Mouse (Mus musculus): ENCODE measurements around the gene Trex2. TPM values are rescaled to one million over a fixed set of nuclear protein-coding genes. Genes with fewer than 3 reads are reported as not detected.
"Not testable (repeated sequence)": the region's sequence is repeated elsewhere in the genome, so short reads cannot be mapped to it uniquely, and the experiment has no call there.

The Trex2 gene
- polyA plus RNA-seq, 1 experiment: not detected

- TF ChIP-seq POLR2A (IDR thresholded peaks at IDR 0.05; ENCODE audit: control insufficient read depth, low read depth, low read length) (no peak), CTCF (IDR thresholded peaks at IDR 0.05; ENCODE audit: control insufficient read depth, insufficient read depth, insufficient replicate concordance, low read depth, low read length) (no peak)
- Histone ChIP-seq H3K27me3 (ENCODE audit: control insufficient read depth, insufficient read depth, low read length) (no peaks in the 10 kb centered on the region), H3K4me1 (ENCODE audit: control insufficient read depth, insufficient read depth, low read length) (no peaks in the 10 kb centered on the region)
Observed at GRCm38 (mm10) chrX:73430036-73430435, 5.1 kb downstream of the Trex2 start.

DNA sequence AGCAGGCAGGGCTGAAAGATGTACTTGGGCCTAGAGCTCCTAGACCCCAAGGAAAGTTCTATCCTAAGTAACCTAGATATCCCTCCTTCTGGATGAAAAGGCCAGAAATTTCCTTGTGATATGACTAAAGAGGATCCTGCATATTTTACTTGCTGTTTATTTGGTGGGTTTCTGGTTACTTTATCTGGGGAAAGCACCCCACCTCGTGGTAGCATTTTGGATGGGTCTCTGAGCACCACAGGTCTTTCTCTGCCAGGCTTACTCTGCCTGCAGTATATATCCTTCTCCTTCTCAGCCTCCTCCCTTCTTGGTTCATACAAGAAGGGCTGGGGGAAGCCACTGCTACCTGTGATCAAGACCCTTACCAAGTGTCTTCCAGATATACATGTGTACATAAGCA lies 22.4 kb downstream of the Trex2 start:
- H3K4me1 ChIP-seq (ENCODE audit: control insufficient read depth, insufficient read depth, low read length): no peaks in the 10 kb centered on the region
- H3K27me3 ChIP-seq (ENCODE audit: control insufficient read depth, insufficient read depth, low read length): no peaks in the 10 kb centered on the region
- H3K27ac ChIP-seq (ENCODE audit: control insufficient read depth, insufficient read depth, low read depth, low read length): no peak overlapping the region
- no peak for TF ChIP-seq POLR2A (IDR thresholded peaks at IDR 0.05; ENCODE audit: control insufficient read depth, low read depth, low read length)
- no peak for TF ChIP-seq CTCF (IDR thresholded peaks at IDR 0.05; ENCODE audit: control insufficient read depth, insufficient read depth, insufficient replicate concordance, low read depth, low read length)
- no peaks in the 10 kb centered on the region for H3K36me3 ChIP-seq (ENCODE audit: control insufficient read depth, insufficient read depth, low read length)
- no peak overlapping the region for H3K4me3 ChIP-seq (ENCODE audit: control insufficient read depth, low read depth, low read length)

More at GRCm38 (mm10) chrX:73430036-73430435, 5.1 kb downstream of the Trex2 start:
- H3K36me3 ChIP-seq (ENCODE audit: control insufficient read depth, insufficient read depth, low read length): no peaks in the 10 kb centered on the region
- H3K4me3 ChIP-seq (ENCODE audit: control insufficient read depth, low read depth, low read length): no peak overlapping the region
- H3K27ac ChIP-seq (ENCODE audit: control insufficient read depth, insufficient read depth, low read depth, low read length): no peak overlapping the region

GRCm38 (mm10) chrX:73410880-73411517 lies 24.1 kb downstream of the Trex2 start, which contains the start of gene Zfp92:
Gene Zfp92 (plus strand): TSS chrX:73411096.
- no peak within 1 kb of the TSS for H3K27ac ChIP-seq (ENCODE audit: control insufficient read depth, insufficient read depth, low read depth, low read length)
- peak within 1 kb of the TSS; percentile 14; the same call in 1 of the 2 replicates for H3K4me3 ChIP-seq (ENCODE audit: control insufficient read depth, low read depth, low read length)
- no peaks in the 10 kb centered on the region for H3K36me3 ChIP-seq (ENCODE audit: control insufficient read depth, insufficient read depth, low read length)
- no peaks in the 10 kb centered on the region for H3K4me1 ChIP-seq (ENCODE audit: control insufficient read depth, insufficient read depth, low read length)
- TF ChIP-seq POLR2A (IDR thresholded peaks at IDR 0.05; ENCODE audit: control insufficient read depth, low read depth, low read length): no peak
- TF ChIP-seq CTCF (IDR thresholded peaks at IDR 0.05; ENCODE audit: control insufficient read depth, insufficient read depth, insufficient replicate concordance, low read depth, low read length): no peak
- no peaks in the 10 kb centered on the region for H3K27me3 ChIP-seq (ENCODE audit: control insufficient read depth, insufficient read depth, low read length)

DNA sequence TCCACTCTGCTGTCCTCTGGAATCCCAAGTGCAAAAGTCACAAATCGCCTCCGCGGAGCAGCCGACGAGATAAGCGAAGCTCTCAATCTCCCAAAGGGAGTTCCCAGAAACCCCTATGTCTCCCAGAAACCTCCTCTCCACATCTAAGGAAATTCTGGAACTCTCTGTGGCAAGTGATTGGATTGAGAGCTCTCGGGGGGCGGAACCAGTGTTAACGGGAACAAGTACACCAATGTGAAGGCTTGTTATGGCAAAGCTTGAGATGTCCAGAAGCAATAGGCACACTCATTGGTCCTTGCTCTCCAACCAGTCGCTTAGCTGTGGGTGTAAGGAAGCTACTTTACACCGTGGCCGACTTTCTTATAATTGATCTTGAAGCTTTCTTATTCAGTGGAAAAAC lies 33.5 kb downstream of the Trex2 start:
- no peaks in the 10 kb centered on the region for H3K36me3 ChIP-seq (ENCODE audit: control insufficient read depth, insufficient read depth, low read length)
- TF ChIP-seq POLR2A (IDR thresholded peaks at IDR 0.05; ENCODE audit: control insufficient read depth, low read depth, low read length) (no peak), CTCF (IDR thresholded peaks at IDR 0.05; ENCODE audit: control insufficient read depth, insufficient read depth, insufficient replicate concordance, low read depth, low read length) (no peak)
- peak overlapping the region; percentile 91 for H3K4me3 ChIP-seq (ENCODE audit: control insufficient read depth, low read depth, low read length)
- peak overlapping the region; percentile 96 for H3K27ac ChIP-seq (ENCODE audit: control insufficient read depth, insufficient read depth, low read depth, low read length)
- no peaks in the 10 kb centered on the region for H3K27me3 ChIP-seq (ENCODE audit: control insufficient read depth, insufficient read depth, low read length)
- H3K4me1 ChIP-seq (ENCODE audit: control insufficient read depth, insufficient read depth, low read length): peaks cover 4% of the 10 kb centered on the region; the same call in 1 of the 2 replicates

GRCm38 (mm10) chrX:73400951-73401350 lies 34.2 kb downstream of the Trex2 start:
- peaks cover 4% of the 10 kb centered on the region; the same call in 1 of the 2 replicates for H3K4me1 ChIP-seq (ENCODE audit: control insufficient read depth, insufficient read depth, low read length)
- H3K27me3 ChIP-seq (ENCODE audit: control insufficient read depth, insufficient read depth, low read length): no peaks in the 10 kb centered on the region
- peak overlapping the region; percentile 91 for H3K4me3 ChIP-seq (ENCODE audit: control insufficient read depth, low read depth, low read length)
- H3K27ac ChIP-seq (ENCODE audit: control insufficient read depth, insufficient read depth, low read depth, low read length): peak overlapping the region; percentile 96
- H3K36me3 ChIP-seq (ENCODE audit: control insufficient read depth, insufficient read depth, low read length): no peaks in the 10 kb centered on the region
- TF ChIP-seq POLR2A (IDR thresholded peaks at IDR 0.05; ENCODE audit: control insufficient read depth, low read depth, low read length) (peak; percentile 40; the same call in 1 of the 2 replicates), CTCF (IDR thresholded peaks at IDR 0.05; ENCODE audit: control insufficient read depth, insufficient read depth, insufficient replicate concordance, low read depth, low read length) (no peak)

DNA sequence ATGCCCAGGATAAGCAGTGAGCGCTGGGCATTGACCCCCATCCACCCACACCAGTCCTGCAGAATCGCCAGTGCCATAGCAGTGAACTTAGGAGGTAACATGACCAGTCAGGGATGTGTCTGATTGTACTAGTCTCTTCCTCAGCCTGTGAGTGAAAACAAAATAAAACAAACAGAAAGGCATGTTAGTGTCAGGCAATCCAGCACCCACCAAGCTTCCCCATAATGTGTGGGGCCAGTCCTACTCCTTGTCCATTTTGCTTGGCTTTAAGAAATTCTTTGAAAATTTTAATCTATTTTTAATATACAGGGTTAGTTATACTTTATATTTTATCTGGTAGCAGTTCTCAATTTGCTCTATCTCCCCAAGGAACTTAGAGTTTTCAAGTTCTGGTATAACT lies 36.5 kb downstream of the Trex2 start, which contains the start of gene Gm18336:
Gene Gm18336 (minus strand): TSS at position 101 of the 400 bp plus-strand sequence.
- not testable (repeated sequence) for H3K36me3 ChIP-seq (ENCODE audit: control insufficient read depth, insufficient read depth, low read length); H3K4me1 ChIP-seq (ENCODE audit: control insufficient read depth, insufficient read depth, low read length); H3K4me3 ChIP-seq (ENCODE audit: control insufficient read depth, low read depth, low read length); H3K27me3 ChIP-seq (ENCODE audit: control insufficient read depth, insufficient read depth, low read length); H3K27ac ChIP-seq (ENCODE audit: control insufficient read depth, insufficient read depth, low read depth, low read length)

DNA sequence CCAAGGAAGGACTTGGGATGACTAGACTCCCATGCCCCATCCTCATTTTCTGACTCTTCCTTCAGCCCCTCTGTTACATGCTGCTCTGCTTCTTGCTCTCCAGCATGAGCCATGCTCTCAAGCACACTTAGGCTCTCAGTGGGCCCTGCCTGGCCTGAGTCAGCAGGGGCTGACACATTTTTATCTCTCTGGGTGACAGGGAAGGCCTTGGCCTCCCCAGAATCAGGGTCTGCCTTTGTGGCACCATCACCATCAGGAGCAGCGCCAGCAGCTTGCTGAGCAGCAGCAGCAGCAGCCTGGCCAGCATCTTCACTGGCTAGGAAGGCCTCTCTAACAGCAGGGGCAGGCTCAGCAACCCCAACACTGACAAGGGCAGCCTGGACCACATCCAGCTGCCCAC lies 38.7 kb downstream of the Trex2 start:
- Histone ChIP-seq H3K4me1 (ENCODE audit: control insufficient read depth, insufficient read depth, low read length) (peaks cover 4% of the 10 kb centered on the region; the same call in 1 of the 2 replicates), H3K36me3 (ENCODE audit: control insufficient read depth, insufficient read depth, low read length) (no peaks in the 10 kb centered on the region), H3K27ac (ENCODE audit: control insufficient read depth, insufficient read depth, low read depth, low read length) (no peak overlapping the region), H3K4me3 (ENCODE audit: control insufficient read depth, low read depth, low read length) (no peak overlapping the region), H3K27me3 (ENCODE audit: control insufficient read depth, insufficient read depth, low read length) (no peaks in the 10 kb centered on the region)
- TF ChIP-seq CTCF (IDR thresholded peaks at IDR 0.05; ENCODE audit: control insufficient read depth, insufficient read depth, insufficient replicate concordance, low read depth, low read length) (no peak), POLR2A (IDR thresholded peaks at IDR 0.05; ENCODE audit: control insufficient read depth, low read depth, low read length) (no peak)
